Mouse (Mus musculus) E14TG2a.4 (cell line): ENCODE results near the gene Abcc2.

Experiments used
- CTCF ChIP-seq: conservative IDR thresholded peaks from 2 replicates; pipeline ENCODE4 v1.5.1; 2014; ENCODE audit warnings: low read length
- POU5F1 ChIP-seq: IDR thresholded peaks from 2 replicates; pipeline ENCODE4 v1.6.1; 2014; ENCODE audit warnings: low read length, borderline replicate concordance

- no peak for TF ChIP-seq POU5F1
- TF ChIP-seq CTCF: no peak
Observed at GRCm38 (mm10) chr19:43882895-43883573, 101.0 kb downstream of the Abcc2 start.
